Mouse (Mus musculus) lung, embryonic 16.5 days (tissue): ENCODE measurements at regions not wholly inside any gene's neighbourhood (a gene's known extent, or its start where the extent isn't known, plus 50 kb on each side); places are given as distances from the start of the nearest gene placed in this dataset.

Source experiments
- ATAC-seq: fragments of 200-750 bp; cut with Nextera tagmentation; 2 replicates; pipeline ENCODE4 v1.8.0; 2017; ENCODE audit warnings: low read depth, mild to moderate bottlenecking, moderate library complexity
- H3K27ac ChIP-seq: fragments of 300-500 bp; sonication (generic); 2 replicates; pipeline ENCODE4 v1.5.1; 2014; ENCODE audit warnings: mild to moderate bottlenecking, control low read depth, low read length
- H3K27me3 ChIP-seq: fragments of 300-500 bp; sonication (generic); 2 replicates; pipeline ENCODE4 v1.6.1; 2014; ENCODE audit warnings: low read depth, low read length, mixed read lengths; ENCODE audit not compliant: control insufficient read depth, insufficient read depth
- H3K36me3 ChIP-seq: fragments of 300-500 bp; sonication (generic); 2 replicates; pipeline ENCODE4 v1.6.1; 2014; ENCODE audit warnings: low read length; ENCODE audit not compliant: control insufficient read depth, insufficient read depth
- H3K4me1 ChIP-seq: fragments of 300-500 bp; sonication (generic); replicated peaks from 2 replicates; pipeline ENCODE4 v1.6.1; 2014; ENCODE audit warnings: low read length, mixed read lengths; ENCODE audit not compliant: control insufficient read depth, insufficient read depth
- H3K4me2 ChIP-seq: fragments of 300-500 bp; sonication (generic); 2 replicates; pipeline ENCODE4 v1.6.1; 2014; ENCODE audit warnings: low read depth, low read length, control low read depth
- H3K4me3 ChIP-seq: fragments of 300-500 bp; sonication (generic); 2 replicates; pipeline ENCODE4 v1.5.1; 2014; ENCODE audit warnings: mild to moderate bottlenecking, low read length, control low read depth
- H3K9ac ChIP-seq: fragments of 300-500 bp; sonication (generic); 2 replicates; pipeline ENCODE4 v1.6.1; 2014; ENCODE audit warnings: low read length, control low read depth
- H3K9me3 ChIP-seq: fragments of 300-500 bp; sonication (generic); 2 replicates; pipeline ENCODE4 v1.6.1; 2016; ENCODE audit warnings: low read length; ENCODE audit not compliant: control insufficient read depth
- whole genome bisulfite sequencing: fragments of 180-500 bp; shearing (Covaris S2); extraction: QIAGEN DNeasy Blood & Tissue Kit; methylation state at CpG from one replicate; pipeline ENCODE4 v1.1.7; 2014; 5-methylcytosine and 5-hydroxymethylcytosine counted together

DNA sequence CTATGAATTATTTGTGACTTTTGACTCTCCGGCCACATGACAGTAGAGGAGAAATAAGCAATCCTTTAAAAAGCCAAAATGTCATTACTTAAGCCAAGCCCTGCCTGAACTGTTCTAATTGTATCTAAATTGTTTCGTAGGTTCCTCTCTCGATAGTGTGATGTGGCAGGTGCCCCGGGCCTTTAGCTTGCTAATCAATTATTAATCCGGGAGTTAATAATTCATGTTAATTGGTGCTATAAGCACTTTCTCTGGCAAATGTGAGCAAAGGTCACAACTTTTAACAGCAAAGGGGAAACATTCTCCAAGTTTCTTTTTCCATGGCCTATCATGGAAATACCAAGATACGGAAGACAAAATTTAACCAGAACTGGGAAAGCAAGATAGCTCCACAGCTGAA, 235.9 kb downstream of the Setd4 start:
- Histone ChIP-seq H3K4me3 (no peak overlapping the region), H3K4me1 (peaks cover 12% of the 10 kb centered on the region), H3K9me3 (no peaks in the 10 kb centered on the region), H3K27ac (no peak overlapping the region), H3K4me2 (no peak overlapping the region), H3K36me3 (no peaks in the 10 kb centered on the region), H3K27me3 (no peaks in the 10 kb centered on the region), H3K9ac (no peak overlapping the region)
- WGBS = 84% methylated on average over 6 of the region's 6 CpGs
- no peak for ATAC-seq

DNA sequence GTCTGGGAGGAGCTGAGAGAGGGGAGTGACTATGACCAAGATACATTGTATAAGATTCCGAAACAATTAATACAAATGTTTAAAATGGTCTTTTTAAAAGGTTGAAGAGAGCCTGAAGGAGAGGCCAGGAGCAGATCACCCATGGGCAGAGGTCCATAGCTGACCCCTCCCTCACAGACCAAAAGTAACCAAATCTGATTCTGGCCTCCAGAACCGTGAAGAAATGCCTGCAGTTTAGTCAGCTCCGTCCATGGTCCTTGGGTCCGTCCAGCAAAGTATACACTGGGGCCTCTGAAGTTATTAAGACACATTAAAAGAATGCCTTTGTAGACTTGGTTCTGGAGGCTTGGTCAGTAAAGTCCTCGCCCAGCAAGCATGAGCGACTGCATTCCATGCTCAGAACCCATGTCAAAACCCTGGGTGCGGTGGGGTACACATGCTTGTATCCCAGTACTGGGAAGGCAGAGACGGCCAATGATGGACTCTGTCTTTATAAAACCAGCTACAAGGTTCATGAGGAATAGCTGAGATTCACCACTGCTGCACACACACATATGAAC, 236.5 kb downstream of the Setd4 start:
- WGBS = 88% methylated on average over 8 of the region's 8 CpGs
- Histone ChIP-seq H3K4me1 (peaks cover 12% of the 10 kb centered on the region), H3K36me3 (no peaks in the 10 kb centered on the region), H3K9me3 (no peaks in the 10 kb centered on the region), H3K4me3 (no peak overlapping the region), H3K27me3 (no peaks in the 10 kb centered on the region), H3K4me2 (no peak overlapping the region), H3K9ac (no peak overlapping the region), H3K27ac (no peak overlapping the region)
- no peak for ATAC-seq

GRCm38 (mm10) chr16:93366383-93366941, 237.4 kb downstream of the Setd4 start:
- Histone ChIP-seq H3K9ac (no peak overlapping the region), H3K4me1 (peaks cover 12% of the 10 kb centered on the region), H3K4me2 (no peak overlapping the region), H3K36me3 (no peaks in the 10 kb centered on the region), H3K4me3 (no peak overlapping the region), H3K27me3 (no peaks in the 10 kb centered on the region), H3K9me3 (no peaks in the 10 kb centered on the region), H3K27ac (no peak overlapping the region)
- ATAC-seq = no peak
- 67% methylated on average over 5 of the region's 5 CpGs for WGBS

GRCm38 (mm10) chr16:93365236-93365951, 238.5 kb downstream of the Setd4 start:
- Histone ChIP-seq H3K36me3 (no peaks in the 10 kb centered on the region), H3K4me3 (no peak overlapping the region), H3K27me3 (no peaks in the 10 kb centered on the region), H3K9me3 (no peaks in the 10 kb centered on the region), H3K27ac (no peak overlapping the region), H3K4me2 (no peak overlapping the region), H3K9ac (no peak overlapping the region), H3K4me1 (peaks cover 12% of the 10 kb centered on the region)
- 43% methylated on average over 3 of the region's 3 CpGs for WGBS
- ATAC-seq = no peak

- ATAC-seq = no peak
- Histone ChIP-seq H3K4me3 (no peak overlapping the region), H3K27ac (no peak overlapping the region), H3K36me3 (no peaks in the 10 kb centered on the region), H3K9me3 (no peaks in the 10 kb centered on the region), H3K27me3 (no peaks in the 10 kb centered on the region), H3K4me1 (no peaks in the 10 kb centered on the region), H3K9ac (no peak overlapping the region), H3K4me2 (no peak overlapping the region)
- 74% methylated on average over 8 of the region's 8 CpGs for WGBS
These were observed 244.1 kb downstream of the Setd4 start for GRCm38 (mm10) chr16:93359772-93360171.

GRCm38 (mm10) chr16:93358613-93359012, 245.2 kb downstream of the Setd4 start:
- H3K4me2 ChIP-seq = no peak overlapping the region
- H3K36me3 ChIP-seq = no peaks in the 10 kb centered on the region
- H3K27me3 ChIP-seq = no peaks in the 10 kb centered on the region
- no peaks in the 10 kb centered on the region for H3K4me1 ChIP-seq
- WGBS = 76% methylated on average over 6 of the region's 6 CpGs
- H3K9ac ChIP-seq = no peak overlapping the region
- no peak overlapping the region for H3K4me3 ChIP-seq
- no peaks in the 10 kb centered on the region for H3K9me3 ChIP-seq
- ATAC-seq = no peak
- no peak overlapping the region for H3K27ac ChIP-seq

- H3K4me1 ChIP-seq = no peaks in the 10 kb centered on the region
- no peak for ATAC-seq
These were observed 245.7 kb downstream of the Setd4 start for GRCm38 (mm10) chr16:93358166-93358565.

GRCm38 (mm10) chr16:93355204-93355899, 248.5 kb downstream of the Setd4 start:
- Histone ChIP-seq H3K4me3 (no peak overlapping the region), H3K27ac (no peak overlapping the region), H3K9me3 (no peaks in the 10 kb centered on the region), H3K27me3 (no peaks in the 10 kb centered on the region), H3K4me2 (no peak overlapping the region), H3K4me1 (no peaks in the 10 kb centered on the region), H3K9ac (no peak overlapping the region), H3K36me3 (no peaks in the 10 kb centered on the region)
- WGBS = 80% methylated on average over 11 of the region's 11 CpGs
- no peak for ATAC-seq

More at GRCm38 (mm10) chr16:93358166-93358565, 245.7 kb downstream of the Setd4 start:
- no peaks in the 10 kb centered on the region for H3K9me3 ChIP-seq
- H3K27me3 ChIP-seq = no peaks in the 10 kb centered on the region
- no peak overlapping the region for H3K9ac ChIP-seq
- no peak overlapping the region for H3K4me3 ChIP-seq
- H3K27ac ChIP-seq = no peak overlapping the region
- H3K36me3 ChIP-seq = no peaks in the 10 kb centered on the region
- H3K4me2 ChIP-seq = no peak overlapping the region
- 75% methylated on average over 4 of the region's 4 CpGs for WGBS

DNA sequence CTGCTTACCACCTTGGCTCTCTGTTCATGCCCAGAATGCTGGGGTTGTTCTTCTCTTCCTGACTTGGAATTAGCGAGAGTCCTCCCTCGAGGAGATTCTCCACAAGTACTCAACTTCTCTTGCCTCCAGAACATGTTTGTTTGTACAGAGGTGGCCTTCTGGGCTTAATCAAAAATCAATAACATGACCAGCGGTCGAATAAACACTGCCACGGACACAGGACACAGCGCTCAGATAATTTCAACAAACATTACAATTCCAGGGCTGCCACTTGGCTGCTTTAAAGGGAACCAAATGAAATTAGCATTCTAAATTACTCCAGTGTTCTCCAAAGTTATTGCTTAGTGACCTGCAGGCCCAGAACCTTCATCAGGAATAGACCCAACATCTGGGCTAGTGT, 249.9 kb downstream of the Setd4 start:
- Histone ChIP-seq H3K27me3 (no peaks in the 10 kb centered on the region), H3K4me2 (no peak overlapping the region), H3K27ac (no peak overlapping the region), H3K4me3 (no peak overlapping the region), H3K4me1 (no peaks in the 10 kb centered on the region), H3K9ac (no peak overlapping the region), H3K9me3 (no peaks in the 10 kb centered on the region), H3K36me3 (no peaks in the 10 kb centered on the region)
- WGBS = 39% methylated on average over 6 of the region's 6 CpGs
- no peak for ATAC-seq
